In the genomic region with DNA sequence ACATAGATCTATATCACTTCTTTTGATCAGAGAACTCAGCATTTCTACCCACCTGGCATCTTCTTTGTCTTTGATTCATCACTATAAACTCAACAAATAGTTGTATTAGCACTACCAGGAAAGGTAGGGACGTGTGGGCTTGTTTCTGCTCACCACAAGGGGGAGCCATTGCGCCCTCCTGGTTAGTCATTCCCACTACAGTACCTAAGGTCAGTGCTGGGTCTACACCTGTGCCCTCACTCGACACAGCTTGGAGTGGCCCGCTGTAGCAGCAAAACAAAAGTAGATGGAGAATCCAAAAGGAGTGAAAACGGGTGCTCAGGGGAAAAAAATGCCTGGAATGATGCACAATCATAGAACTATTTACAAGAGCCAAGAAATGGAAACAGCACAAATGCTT, we compare ENCODE assay signal across 9 mouse cellular contexts. TPM values are rescaled to one million over a fixed set of nuclear protein-coding genes. Genes with fewer than 3 reads are reported as not detected.
DNase-seq lines count a peak whose midpoint lies in the region; ATAC-seq and TF ChIP-seq lines count a peak whose summit lies in the region.
"Had no signal": no experiment of that assay in that cellular context is flagged by ENCODE, and none has a peak within 500 bp of the region (broad histone marks: within the 10 kb centered on the region; RNA-seq: fewer than 3 reads in every experiment).

No protein-coding gene starts in this region.

- H3K4me3 ChIP-seq in heart, embryonic 12.5 days, result no peak overlapping the region
- no peak overlapping the region for H3K4me3 ChIP-seq in C2C12 (ENCODE audit: insufficient read depth, poor library complexity, severe bottlenecking)
- H3K4me3 ChIP-seq: hindbrain, embryonic 15.5 days had no signal

- ATAC-seq in heart, embryonic 12.5 days (ENCODE audit: insufficient number of reproducible peaks, low FRiP score), result no peak
- 0 out of 2 replicates have a peak, but pooled peaks have one; percentile 43 for ATAC-seq in megakaryocyte, adult 5-6 weeks (ENCODE audit: poor library complexity, severe bottlenecking)

- H3K4me2 ChIP-seq in heart, embryonic 12.5 days, result no peak overlapping the region
- H3K4me2 ChIP-seq: hindbrain, embryonic 15.5 days had no signal

- no peaks in the 10 kb centered on the region for H3K79me2 ChIP-seq in C2C12 (ENCODE audit: control insufficient read depth, insufficient read depth)

- H3K27ac ChIP-seq in heart, embryonic 12.5 days (ENCODE audit: poor library complexity, severe bottlenecking), result no peak overlapping the region
- H3K27ac ChIP-seq: hindbrain, embryonic 15.5 days had no signal

- no peak overlapping the region for H3K9ac ChIP-seq in heart, embryonic 12.5 days
- H3K9ac ChIP-seq: hindbrain, embryonic 15.5 days had no signal

- 33% methylated on average over 5 of the region's 5 CpGs for WGBS in heart, embryonic 12.5 days

- H3K4me1 ChIP-seq in heart, embryonic 12.5 days (replicated peaks), result peaks cover 13% of the 10 kb centered on the region

- peaks cover 7% of the 10 kb centered on the region; the same call in 1 of the 2 replicates for H3K9me3 ChIP-seq in heart, embryonic 12.5 days (replicated peaks)
- H3K9me3 ChIP-seq: hindbrain, embryonic 15.5 days had no signal

- TF ChIP-seq CTCF in C2C12 (IDR thresholded peaks at IDR 0.05; ENCODE audit: control insufficient read depth, insufficient read depth, insufficient read length), result peak; percentile 64

- H3K36me3 ChIP-seq in heart, embryonic 12.5 days, result no peaks in the 10 kb centered on the region
- no peaks in the 10 kb centered on the region for H3K36me3 ChIP-seq in C2C12 (ENCODE audit: control insufficient read depth, insufficient read depth)
- H3K36me3 ChIP-seq: hindbrain, embryonic 15.5 days had no signal

- no peaks in the 10 kb centered on the region for H3K27me3 ChIP-seq in heart, embryonic 12.5 days (replicated peaks)
- H3K27me3 ChIP-seq in C2C12 (ENCODE audit: control insufficient read depth, insufficient read depth, insufficient read length), result no peaks in the 10 kb centered on the region
- H3K27me3 ChIP-seq: hindbrain, embryonic 15.5 days had no signal

- H3ac ChIP-seq in C2C12 (ENCODE audit: control insufficient read depth, insufficient read length, low read depth), result no peak overlapping the region

- no peaks in the 10 kb centered on the region for H3K79me3 ChIP-seq in C2C12 (ENCODE audit: low read depth)

- peak; percentile 56 for DNase-seq in heart, adult 8-10 months (ENCODE audit: low spot score)
- DNase-seq in adipocyte (ENCODE audit: low spot score), result peak; percentile 38
- peak; percentile 82 to 83 for DNase-seq in cerebellum, postnatal 36 days
- peak; percentile 78 for DNase-seq in kidney, adult 9 months
- peak; percentile 83 for DNase-seq in testis, postnatal 10 days (ENCODE audit: low spot score)

TF ChIP-seq in C2C12, 6 proteins besides CTCF, POLR2A, EP300 and RAD21:
- TF ChIP-seq CEBPB (IDR thresholded peaks at IDR 0.05; ENCODE audit: low read depth), result no peak
- no peak for TF ChIP-seq MYOG (IDR thresholded peaks at IDR 0.05; ENCODE audit: control insufficient read depth, extremely low read depth, insufficient read length)
- TF ChIP-seq USF1 (IDR thresholded peaks at IDR 0.05; ENCODE audit: low read depth), result no peak
- no peak for TF ChIP-seq MAX (IDR thresholded peaks at IDR 0.05)
- TF ChIP-seq FOSL1 (IDR thresholded peaks at IDR 0.05; ENCODE audit: insufficient read depth, low read length, poor library complexity, severe bottlenecking), result no peak
- no peak for TF ChIP-seq MYOD1 (IDR thresholded peaks at IDR 0.05; ENCODE audit: control insufficient read depth, insufficient read length, low read depth)

RNA-seq across cellular contexts. Expression of a gene that starts 44.0 kb away (rescaled TPM):
- not detected for total RNA-seq in heart, adult 8-10 months (2022)
- polyA plus RNA-seq in heart, embryonic 12.5 days (2016; fragmentation: Nextera tagmentation; extraction: Ambion mirVana), result 0.43 TPM in 1 of 2 replicates, not detected in the other
- polyA plus RNA-seq in C2C12 (2012; fragmentation: generic; extraction: Trizol), result not detected
- 0.43 TPM in 1 of 2 replicates, not detected in the other for total RNA-seq in megakaryocyte, adult 5-6 weeks (2015)
- 0.66 TPM in 1 of 2 replicates, not detected in the other for total RNA-seq in megakaryocyte, adult 5-6 weeks (2017)
